Mouse (Mus musculus): ENCODE results near the gene Nfia. TPM values are rescaled to one million over a fixed set of nuclear protein-coding genes. Genes with fewer than 3 reads are reported as not detected.

The Nfia gene
- polyA plus RNA-seq, 1 experiment: 57.7 TPM

GRCm38 (mm10) chr4:97786571-97786970 is 14.0 kb downstream of the Nfia start:
- Histone ChIP-seq H3K4me1 (ENCODE audit: control insufficient read depth, insufficient read depth, low read length) (peaks cover 8% of the 10 kb centered on the region), H3K4me3 (replicated peaks; ENCODE audit: extremely low read depth, low read depth, low read length) (no peak overlapping the region)
- DNase-seq: no peak
- TF ChIP-seq CTCF (IDR thresholded peaks at IDR 0.05; ENCODE audit: insufficient read depth, low read length) (no peak), POLR2A (IDR thresholded peaks at IDR 0.05; ENCODE audit: borderline replicate concordance, extremely low read depth, low read depth, low read length) (no peak)
- 76% methylated on average over 8 of the region's 8 CpGs for WGBS

GRCm38 (mm10) chr4:97787515-97787914 is 15.0 kb downstream of the Nfia start:
- no peak for DNase-seq

DNA sequence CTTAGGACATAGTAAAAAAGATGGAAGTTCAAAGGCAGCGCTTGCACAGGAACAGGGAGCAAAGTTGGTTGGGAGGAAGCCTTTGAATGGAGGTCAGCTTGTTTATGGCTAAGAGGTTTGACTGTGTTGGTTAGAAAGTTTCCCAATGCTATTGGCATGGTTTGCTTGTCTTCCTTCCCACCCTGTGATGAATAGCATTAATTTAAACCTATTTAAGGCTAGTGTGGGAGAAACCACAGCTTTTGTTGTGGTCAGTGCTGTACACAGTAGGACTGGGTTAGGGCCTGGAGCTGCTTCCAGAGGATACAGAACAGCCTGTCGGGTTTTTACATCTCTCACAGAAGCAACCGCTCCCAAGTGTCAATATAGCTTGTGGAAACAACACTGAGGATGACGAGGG is 16.0 kb downstream of the Nfia start:
- no peak for DNase-seq

More at GRCm38 (mm10) chr4:97787515-97787914, 15.0 kb downstream of the Nfia start:
- WGBS: 54% methylated on average over 3 of the region's 3 CpGs
- TF ChIP-seq CTCF (IDR thresholded peaks at IDR 0.05; ENCODE audit: insufficient read depth, low read length): no peak
- TF ChIP-seq POLR2A (IDR thresholded peaks at IDR 0.05; ENCODE audit: borderline replicate concordance, extremely low read depth, low read depth, low read length): no peak
- no peak overlapping the region for H3K4me3 ChIP-seq (replicated peaks; ENCODE audit: extremely low read depth, low read depth, low read length)
- H3K4me1 ChIP-seq (ENCODE audit: control insufficient read depth, insufficient read depth, low read length): peaks cover 8% of the 10 kb centered on the region

DNA sequence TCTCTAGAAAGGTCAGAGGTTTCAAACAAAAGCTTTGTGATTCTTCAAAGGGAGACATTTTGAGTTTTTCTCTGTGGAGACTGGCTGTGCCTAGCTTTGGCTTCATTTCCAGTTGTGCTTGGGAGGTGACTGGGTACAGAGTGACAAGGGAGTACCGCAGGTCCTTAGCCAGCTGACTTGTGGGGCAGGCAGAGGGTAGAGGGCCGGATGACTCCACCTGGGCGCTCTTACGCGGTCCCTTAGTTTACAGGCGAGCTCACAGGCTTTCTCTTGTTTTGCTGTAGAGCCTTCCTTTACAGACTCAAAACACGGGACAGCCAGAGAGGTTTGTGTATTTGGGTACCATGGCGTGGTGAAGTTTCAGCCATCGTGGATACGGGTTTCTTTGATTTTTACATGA is 21.4 kb downstream of the Nfia start:
- WGBS: 88% methylated on average over 10 of the region's 10 CpGs
- TF ChIP-seq CTCF (IDR thresholded peaks at IDR 0.05; ENCODE audit: insufficient read depth, low read length) (no peak), POLR2A (IDR thresholded peaks at IDR 0.05; ENCODE audit: borderline replicate concordance, extremely low read depth, low read depth, low read length) (no peak)
- no peak overlapping the region for H3K4me3 ChIP-seq (replicated peaks; ENCODE audit: extremely low read depth, low read depth, low read length)
- no peak for DNase-seq
- H3K4me1 ChIP-seq (ENCODE audit: control insufficient read depth, insufficient read depth, low read length): peaks cover 3% of the 10 kb centered on the region; the same call in 1 of the 2 replicates

More for the DNA sequence above, 16.0 kb downstream of the Nfia start:
- H3K4me1 ChIP-seq (ENCODE audit: control insufficient read depth, insufficient read depth, low read length): peaks cover 8% of the 10 kb centered on the region
- no peak overlapping the region for H3K4me3 ChIP-seq (replicated peaks; ENCODE audit: extremely low read depth, low read depth, low read length)
- 66% methylated on average over 4 of the region's 4 CpGs for WGBS
- TF ChIP-seq POLR2A (IDR thresholded peaks at IDR 0.05; ENCODE audit: borderline replicate concordance, extremely low read depth, low read depth, low read length) (no peak), CTCF (IDR thresholded peaks at IDR 0.05; ENCODE audit: insufficient read depth, low read length) (no peak)

GRCm38 (mm10) chr4:97794865-97795264 is 22.3 kb downstream of the Nfia start:
- TF ChIP-seq POLR2A (IDR thresholded peaks at IDR 0.05; ENCODE audit: borderline replicate concordance, extremely low read depth, low read depth, low read length) (no peak), CTCF (IDR thresholded peaks at IDR 0.05; ENCODE audit: insufficient read depth, low read length) (no peak)
- Histone ChIP-seq H3K4me1 (ENCODE audit: control insufficient read depth, insufficient read depth, low read length) (peaks cover 3% of the 10 kb centered on the region; the same call in 1 of the 2 replicates), H3K4me3 (replicated peaks; ENCODE audit: extremely low read depth, low read depth, low read length) (no peak overlapping the region)
- 60% methylated on average over 4 of the region's 4 CpGs for WGBS
- DNase-seq: no peak

DNA sequence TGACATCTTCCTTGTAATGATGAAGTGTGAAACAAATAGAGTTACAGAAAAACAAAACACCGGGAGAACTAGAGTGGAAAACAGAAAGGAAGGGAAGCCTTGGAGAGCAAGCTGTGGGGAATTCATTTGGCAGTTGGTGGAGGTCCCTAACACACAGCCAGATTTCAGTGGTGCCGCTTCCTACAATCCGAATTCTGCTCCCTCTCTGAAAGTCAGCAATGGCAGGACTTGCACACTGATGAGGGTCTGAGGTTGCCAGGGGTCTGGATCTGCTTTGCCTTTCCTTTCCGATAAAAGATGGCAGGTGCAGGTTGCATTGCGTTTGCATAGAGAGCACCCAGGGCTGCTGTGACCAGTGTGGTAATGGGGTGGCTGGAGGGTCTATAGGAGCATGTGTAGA is 23.4 kb downstream of the Nfia start:
- WGBS: 67% methylated on average over 5 of the region's 5 CpGs
- Histone ChIP-seq H3K4me3 (replicated peaks; ENCODE audit: extremely low read depth, low read depth, low read length) (no peak overlapping the region), H3K4me1 (ENCODE audit: control insufficient read depth, insufficient read depth, low read length) (peaks cover 3% of the 10 kb centered on the region; the same call in 1 of the 2 replicates)
- TF ChIP-seq POLR2A (IDR thresholded peaks at IDR 0.05; ENCODE audit: borderline replicate concordance, extremely low read depth, low read depth, low read length): no peak
- TF ChIP-seq CTCF (IDR thresholded peaks at IDR 0.05; ENCODE audit: insufficient read depth, low read length): no peak
- no peak for DNase-seq

- WGBS: 53% methylated on average over 10 of the region's 10 CpGs
- Histone ChIP-seq H3K4me3 (replicated peaks; ENCODE audit: extremely low read depth, low read depth, low read length) (no peak overlapping the region), H3K4me1 (ENCODE audit: control insufficient read depth, insufficient read depth, low read length) (peaks cover 3% of the 10 kb centered on the region; the same call in 1 of the 2 replicates)
- no peak for DNase-seq
- TF ChIP-seq POLR2A (IDR thresholded peaks at IDR 0.05; ENCODE audit: borderline replicate concordance, extremely low read depth, low read depth, low read length) (no peak), CTCF (IDR thresholded peaks at IDR 0.05; ENCODE audit: insufficient read depth, low read length) (no peak)
Observed at GRCm38 (mm10) chr4:97796505-97796904, 24.0 kb downstream of the Nfia start.

DNA sequence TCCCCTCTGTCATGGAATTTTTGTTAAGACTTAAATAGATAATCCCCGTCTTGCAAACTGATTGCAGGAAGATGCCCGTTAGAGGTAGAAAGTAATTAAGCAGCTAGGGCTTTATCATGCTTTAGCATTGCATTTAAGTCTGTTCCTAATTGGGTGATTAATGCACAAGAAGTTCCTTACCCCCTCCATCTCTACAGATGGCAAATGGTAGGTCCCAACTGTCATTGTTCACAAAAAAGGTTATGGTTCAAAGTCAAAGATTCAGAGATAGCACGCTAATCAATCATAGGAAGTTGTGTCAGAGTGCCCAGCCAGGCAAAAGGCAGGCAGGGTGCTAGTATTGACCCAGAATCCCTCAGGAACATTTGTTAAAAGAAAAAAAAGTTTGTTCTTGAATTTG is 31.3 kb downstream of the Nfia start:
- DNase-seq: no peak
- H3K4me3 ChIP-seq (replicated peaks; ENCODE audit: extremely low read depth, low read depth, low read length): no peak overlapping the region
- 78% methylated on average over 3 of the region's 3 CpGs for WGBS
- peaks cover 4% of the 10 kb centered on the region for H3K4me1 ChIP-seq (ENCODE audit: control insufficient read depth, insufficient read depth, low read length)
- TF ChIP-seq CTCF (IDR thresholded peaks at IDR 0.05; ENCODE audit: insufficient read depth, low read length): no peak
- TF ChIP-seq POLR2A (IDR thresholded peaks at IDR 0.05; ENCODE audit: borderline replicate concordance, extremely low read depth, low read depth, low read length): no peak

DNA sequence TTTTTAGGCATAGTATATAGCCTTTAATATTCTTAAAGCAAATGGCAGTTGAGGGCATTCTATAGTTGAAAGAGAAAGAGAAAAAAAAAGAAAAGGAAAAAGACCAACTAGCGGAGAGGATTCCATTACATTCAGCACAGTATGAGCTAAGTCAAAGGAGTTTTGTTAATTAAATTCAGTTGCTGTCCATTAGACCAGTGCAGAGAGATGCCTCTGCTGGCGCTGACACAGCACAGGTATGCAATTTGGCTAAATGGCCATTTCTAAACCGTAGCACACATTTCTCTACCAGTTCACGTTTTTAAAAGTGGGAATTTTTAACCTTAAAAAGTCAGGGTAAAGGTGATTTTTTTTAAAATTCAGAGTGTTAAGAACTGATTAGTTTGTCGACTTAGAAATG is 32.1 kb downstream of the Nfia start:
- TF ChIP-seq POLR2A (IDR thresholded peaks at IDR 0.05; ENCODE audit: borderline replicate concordance, extremely low read depth, low read depth, low read length) (no peak), CTCF (IDR thresholded peaks at IDR 0.05; ENCODE audit: insufficient read depth, low read length) (no peak)
- Histone ChIP-seq H3K4me1 (ENCODE audit: control insufficient read depth, insufficient read depth, low read length) (peaks cover 7% of the 10 kb centered on the region), H3K4me3 (replicated peaks; ENCODE audit: extremely low read depth, low read depth, low read length) (no peak overlapping the region)
- no peak for DNase-seq
- 88% methylated on average over 5 of the region's 5 CpGs for WGBS

DNA sequence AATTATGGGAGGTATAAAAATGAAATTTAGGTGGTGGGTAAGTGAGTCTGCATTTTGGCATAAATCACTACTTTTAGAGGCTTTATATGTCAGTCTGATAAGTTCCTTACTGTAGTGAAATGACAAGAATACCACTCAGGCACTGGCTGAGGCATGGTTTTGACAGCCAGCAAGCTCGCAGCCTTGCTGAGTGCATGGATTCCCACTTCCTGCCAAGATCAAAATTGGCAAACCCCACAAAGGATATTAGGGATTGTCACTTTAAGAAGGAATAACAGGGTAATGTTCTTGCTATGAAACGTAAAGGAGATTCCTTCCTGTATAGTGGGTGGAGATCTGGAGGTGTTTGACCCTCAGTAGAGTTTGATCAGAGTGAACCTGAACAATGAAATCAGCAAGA is 32.7 kb downstream of the Nfia start:
- no peak for DNase-seq
- Histone ChIP-seq H3K4me3 (replicated peaks; ENCODE audit: extremely low read depth, low read depth, low read length) (no peak overlapping the region), H3K4me1 (ENCODE audit: control insufficient read depth, insufficient read depth, low read length) (peaks cover 7% of the 10 kb centered on the region)
- TF ChIP-seq CTCF (IDR thresholded peaks at IDR 0.05; ENCODE audit: insufficient read depth, low read length) (no peak), POLR2A (IDR thresholded peaks at IDR 0.05; ENCODE audit: borderline replicate concordance, extremely low read depth, low read depth, low read length) (no peak)
- 13% methylated on average over 2 of the region's 2 CpGs for WGBS

Data from lung, adult 2 months (tissue).